In the genomic region with DNA sequence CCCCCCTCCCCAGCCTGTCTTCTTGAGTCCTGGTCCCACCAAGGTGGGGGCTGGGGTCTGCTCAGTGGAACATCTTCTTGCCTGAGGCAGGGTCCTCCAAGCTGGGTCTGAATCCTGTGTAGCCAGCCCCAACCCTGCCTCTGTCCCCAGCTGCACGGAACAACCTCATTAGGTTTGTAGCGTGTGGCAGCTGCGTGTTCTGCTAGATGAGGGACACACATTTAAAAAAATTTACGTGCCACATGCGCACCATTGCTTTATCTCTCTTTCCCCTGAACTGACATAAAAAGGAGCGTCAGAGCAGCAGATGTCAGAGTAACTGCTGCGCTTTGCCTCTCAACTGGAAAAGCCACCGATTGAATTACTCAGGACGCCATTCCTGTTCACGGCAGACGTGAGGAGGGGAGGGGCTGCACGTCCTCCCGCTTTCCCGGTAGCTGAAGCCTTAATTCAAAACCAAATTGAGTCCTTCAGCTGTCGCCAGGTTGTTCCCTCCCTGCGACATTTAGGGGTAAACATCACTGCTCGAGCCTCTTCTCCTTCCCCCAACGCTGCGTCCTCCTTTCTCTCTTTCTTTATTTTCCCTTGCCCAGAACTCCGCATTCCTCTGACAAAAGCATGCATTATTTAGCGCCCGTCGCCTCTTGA, we compare ENCODE assay signal across 10 mouse cellular contexts.
DNase-seq lines count a peak whose midpoint lies in the region; ATAC-seq lines count a peak whose summit lies in the region.
"Had no signal": no experiment of that assay in that cellular context is flagged by ENCODE, and none has a peak within 500 bp of the region (broad histone marks: within the 10 kb centered on the region; RNA-seq: fewer than 3 reads in every experiment).

No protein-coding gene starts in this region.

- H3K36me3 ChIP-seq in kidney, embryonic 14.5 days (ENCODE audit: control insufficient read depth, insufficient read depth, low read length): no peaks in the 10 kb centered on the region
- no peaks in the 10 kb centered on the region for H3K36me3 ChIP-seq in intestine, embryonic 15.5 days
- H3K36me3 ChIP-seq in neural tube, embryonic 14.5 days (ENCODE audit: control insufficient read depth, insufficient read depth, low read length): no peaks in the 10 kb centered on the region

- H3K27me3 ChIP-seq in kidney, embryonic 14.5 days (ENCODE audit: control insufficient read depth, insufficient read depth, low read length): no peaks in the 10 kb centered on the region
- H3K27me3 ChIP-seq in intestine, embryonic 15.5 days (replicated peaks): no peaks in the 10 kb centered on the region
- H3K27me3 ChIP-seq in neural tube, embryonic 14.5 days (ENCODE audit: control insufficient read depth, insufficient read depth, low read length): no peaks in the 10 kb centered on the region

- 0 out of 2 replicates have a peak overlapping the region, but pooled peaks have one; percentile 18 for H3K9ac ChIP-seq in kidney, embryonic 14.5 days (ENCODE audit: low read depth, low read length)
- H3K9ac ChIP-seq in intestine, embryonic 15.5 days: 0 out of 2 replicates have a peak overlapping the region, but pooled peaks have one; percentile 2
- H3K9ac ChIP-seq in neural tube, embryonic 14.5 days (replicated peaks; ENCODE audit: low read depth, low read length): peak overlapping the region; percentile 21; the same call in 1 of the 2 replicates
- H3K9ac ChIP-seq: liver, embryonic 14.5 days had no signal

- no peak overlapping the region for H3K27ac ChIP-seq in kidney, embryonic 14.5 days (ENCODE audit: low read depth, low read length)
- no peak overlapping the region for H3K27ac ChIP-seq in intestine, embryonic 15.5 days
- H3K27ac ChIP-seq in neural tube, embryonic 14.5 days (ENCODE audit: low read depth, low read length): peak overlapping the region; percentile 70
- H3K27ac ChIP-seq: liver, embryonic 14.5 days had no signal

- H3K9me3 ChIP-seq in kidney, embryonic 14.5 days (ENCODE audit: control insufficient read depth, low read length): no peaks in the 10 kb centered on the region
- H3K9me3 ChIP-seq in intestine, embryonic 15.5 days: no peaks in the 10 kb centered on the region
- H3K9me3 ChIP-seq in neural tube, embryonic 14.5 days (ENCODE audit: control insufficient read depth, low read length): no peaks in the 10 kb centered on the region

- peaks cover 9% of the 10 kb centered on the region for H3K4me1 ChIP-seq in kidney, embryonic 14.5 days (ENCODE audit: control insufficient read depth, insufficient read depth, low read length)
- peaks cover 3% of the 10 kb centered on the region for H3K4me1 ChIP-seq in intestine, embryonic 15.5 days (replicated peaks)
- peaks cover 39% of the 10 kb centered on the region for H3K4me1 ChIP-seq in neural tube, embryonic 14.5 days (ENCODE audit: control insufficient read depth, insufficient read depth, low read length)

- ATAC-seq in kidney, embryonic 14.5 days (ENCODE audit: low FRiP score, low TSS enrichment): peak; percentile 53; the same call in 1 of the 2 replicates
- no peak for ATAC-seq in intestine, embryonic 15.5 days
- peak; percentile 72 for ATAC-seq in neural tube, embryonic 14.5 days (ENCODE audit: low read depth)

- H3K4me2 ChIP-seq in kidney, embryonic 14.5 days (replicated peaks; ENCODE audit: low read depth, low read length): peak overlapping the region; percentile 49
- peak overlapping the region; percentile 53 for H3K4me2 ChIP-seq in intestine, embryonic 15.5 days (replicated peaks)
- peak overlapping the region; percentile 45 for H3K4me2 ChIP-seq in neural tube, embryonic 14.5 days (ENCODE audit: low read depth, low read length)

- DNase-seq in kidney, postnatal 14 days: no peak
- peak; percentile 29 for DNase-seq in embryo, embryonic 9.5 days (ENCODE audit: extremely low spot score)
- no peak for DNase-seq in thymus, postnatal 4 days
- no peak for DNase-seq in ovary, postnatal 10 days (ENCODE audit: low spot score)
- DNase-seq in natural killer cell, adult 2 months (ENCODE audit: low spot score in 2 of 2): no peak

- WGBS in kidney, embryonic 14.5 days: 1% methylated on average over 23 of the region's 23 CpGs
- WGBS in intestine, embryonic 15.5 days: 8% methylated on average over 23 of the region's 23 CpGs
- 1% methylated on average over 23 of the region's 23 CpGs for WGBS in neural tube, embryonic 14.5 days

- peak overlapping the region; percentile 28 for H3K4me3 ChIP-seq in kidney, embryonic 14.5 days (ENCODE audit: low read length)
- H3K4me3 ChIP-seq in intestine, embryonic 15.5 days (replicated peaks): peak overlapping the region; percentile 10; the same call in 1 of the 2 replicates
- peak overlapping the region; percentile 13; the same call in 1 of the 2 replicates for H3K4me3 ChIP-seq in neural tube, embryonic 14.5 days (ENCODE audit: low read depth, low read length)
- H3K4me3 ChIP-seq: erythroblast, embryonic 14.5 days had no signal
